In genomic region chr11:11772196-11772595, GRCm38 (mm10) we compare ENCODE assay signal across 28 mouse cellular contexts.
"Had no signal": no experiment of that assay in that cellular context is flagged by ENCODE, and none has a peak within 500 bp of the region (broad histone marks: within the 10 kb centered on the region; RNA-seq: fewer than 3 reads in every experiment).

No protein-coding gene starts in this region.

- ATAC-seq: forebrain, embryonic 13.5 days; forebrain, embryonic 14.5 days; forebrain, embryonic 15.5 days; forebrain, embryonic 16.5 days; forebrain, postnatal 0 days had no signal

- H3K4me1 ChIP-seq: embryonic facial prominence, embryonic 10.5 days; embryonic facial prominence, embryonic 12.5 days; embryonic facial prominence, embryonic 13.5 days; embryonic facial prominence, embryonic 15.5 days; forebrain, embryonic 10.5 days; forebrain, embryonic 12.5 days; forebrain, embryonic 13.5 days; forebrain, embryonic 15.5 days had no signal

- H3K4me3 ChIP-seq: embryonic facial prominence, embryonic 10.5 days; embryonic facial prominence, embryonic 12.5 days; embryonic facial prominence, embryonic 13.5 days; embryonic facial prominence, embryonic 15.5 days; erythroblast, embryonic 14.5 days; forebrain, embryonic 10.5 days; forebrain, embryonic 12.5 days; forebrain, embryonic 13.5 days; forebrain, embryonic 15.5 days; gastrocnemius, adult 2 months; heart, adult 2 months had no signal

- H3K4me2 ChIP-seq: embryonic facial prominence, embryonic 12.5 days; embryonic facial prominence, embryonic 13.5 days; embryonic facial prominence, embryonic 15.5 days; forebrain, embryonic 12.5 days; forebrain, embryonic 13.5 days; forebrain, embryonic 15.5 days had no signal

- H3K9me3 ChIP-seq: embryonic facial prominence, embryonic 10.5 days; embryonic facial prominence, embryonic 12.5 days; embryonic facial prominence, embryonic 13.5 days; embryonic facial prominence, embryonic 15.5 days; forebrain, embryonic 10.5 days; forebrain, embryonic 12.5 days; forebrain, embryonic 13.5 days; forebrain, embryonic 15.5 days had no signal

- H3K9ac ChIP-seq: embryonic facial prominence, embryonic 12.5 days; embryonic facial prominence, embryonic 13.5 days; embryonic facial prominence, embryonic 15.5 days; forebrain, embryonic 12.5 days; forebrain, embryonic 13.5 days; forebrain, embryonic 15.5 days; forebrain, postnatal 0 days had no signal

- H3K27me3 ChIP-seq: embryonic facial prominence, embryonic 12.5 days; embryonic facial prominence, embryonic 13.5 days; embryonic facial prominence, embryonic 15.5 days; forebrain, embryonic 12.5 days; forebrain, embryonic 13.5 days; forebrain, embryonic 15.5 days had no signal

- H3K27ac ChIP-seq: embryonic facial prominence, embryonic 10.5 days; embryonic facial prominence, embryonic 12.5 days; embryonic facial prominence, embryonic 13.5 days; embryonic facial prominence, embryonic 15.5 days; forebrain, embryonic 10.5 days; forebrain, embryonic 12.5 days; forebrain, embryonic 13.5 days; forebrain, embryonic 15.5 days; gastrocnemius, adult 2 months; heart, adult 2 months had no signal

- DNase-seq: cerebellum, adult 2 months; cerebellum, adult 8-10 months; cerebellum, adult 9-10 months; cerebellum, adult 9-11 months; cerebellum, postnatal 10 days; cerebellum, postnatal 14 days; cerebellum, postnatal 25 days; cerebellum, postnatal 36 days; embryo, embryonic 11 days; forebrain, postnatal 0 days; gastrocnemius, adult 2 months; gastrocnemius, postnatal 10 days; gastrocnemius, postnatal 14 days; gastrocnemius, postnatal 25 days; gastrocnemius, postnatal 36 days; heart, adult 18-20 months; heart, adult 2 months had no signal

- H3K36me3 ChIP-seq: embryonic facial prominence, embryonic 10.5 days; embryonic facial prominence, embryonic 12.5 days; embryonic facial prominence, embryonic 13.5 days; embryonic facial prominence, embryonic 15.5 days; forebrain, embryonic 10.5 days; forebrain, embryonic 12.5 days; forebrain, embryonic 15.5 days had no signal
